Comparison of ENCODE assay signal across 11 mouse cellular contexts in the genomic region with DNA sequence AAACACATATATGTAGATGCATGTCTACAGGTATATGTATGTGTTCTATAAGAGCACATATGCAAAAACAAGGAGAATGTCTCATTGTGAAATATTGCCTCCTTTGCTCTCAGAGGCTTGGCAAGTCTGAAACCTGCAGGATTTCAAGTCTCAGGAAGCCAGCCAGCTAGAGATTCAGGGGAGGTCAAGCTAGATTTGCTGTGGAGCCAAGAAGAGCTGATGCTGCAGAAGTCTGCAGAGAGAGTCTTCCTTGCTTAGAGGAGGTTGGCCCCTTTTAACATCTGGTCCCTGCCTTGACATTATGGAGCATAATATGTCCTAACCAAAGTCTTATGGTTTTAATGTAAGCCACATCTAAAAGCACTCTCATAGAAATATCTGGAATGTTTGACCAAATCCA.
"Had no signal": no experiment of that assay in that cellular context is flagged by ENCODE, and none has a peak within 500 bp of the region (broad histone marks: within the 10 kb centered on the region; RNA-seq: fewer than 3 reads in every experiment).

No protein-coding gene starts in this region.

- H3K27me3 ChIP-seq: limb, embryonic 15.5 days; liver, embryonic 12.5 days; lung, embryonic 15.5 days; midbrain, embryonic 12.5 days; stomach, embryonic 15.5 days had no signal

- H3K4me3 ChIP-seq: limb, embryonic 15.5 days; liver, embryonic 12.5 days; lung, embryonic 15.5 days; midbrain, embryonic 12.5 days; stomach, embryonic 15.5 days had no signal

- ATAC-seq: liver, embryonic 12.5 days; midbrain, embryonic 16.5 days had no signal

- H3K4me1 ChIP-seq: limb, embryonic 15.5 days; liver, embryonic 12.5 days; lung, embryonic 15.5 days; midbrain, embryonic 12.5 days; stomach, embryonic 15.5 days had no signal

- DNase-seq: kidney, postnatal 14 days; layer of hippocampus, postnatal 36 days; lung, postnatal 14 days; right cerebral cortex, adult 18-20 months; thymus, postnatal 36 days had no signal

- H3K27ac ChIP-seq: limb, embryonic 15.5 days; liver, embryonic 12.5 days; lung, embryonic 15.5 days; midbrain, embryonic 12.5 days; stomach, embryonic 15.5 days had no signal
